ENCODE assay signal across 9 mouse cellular contexts in the genomic region with DNA sequence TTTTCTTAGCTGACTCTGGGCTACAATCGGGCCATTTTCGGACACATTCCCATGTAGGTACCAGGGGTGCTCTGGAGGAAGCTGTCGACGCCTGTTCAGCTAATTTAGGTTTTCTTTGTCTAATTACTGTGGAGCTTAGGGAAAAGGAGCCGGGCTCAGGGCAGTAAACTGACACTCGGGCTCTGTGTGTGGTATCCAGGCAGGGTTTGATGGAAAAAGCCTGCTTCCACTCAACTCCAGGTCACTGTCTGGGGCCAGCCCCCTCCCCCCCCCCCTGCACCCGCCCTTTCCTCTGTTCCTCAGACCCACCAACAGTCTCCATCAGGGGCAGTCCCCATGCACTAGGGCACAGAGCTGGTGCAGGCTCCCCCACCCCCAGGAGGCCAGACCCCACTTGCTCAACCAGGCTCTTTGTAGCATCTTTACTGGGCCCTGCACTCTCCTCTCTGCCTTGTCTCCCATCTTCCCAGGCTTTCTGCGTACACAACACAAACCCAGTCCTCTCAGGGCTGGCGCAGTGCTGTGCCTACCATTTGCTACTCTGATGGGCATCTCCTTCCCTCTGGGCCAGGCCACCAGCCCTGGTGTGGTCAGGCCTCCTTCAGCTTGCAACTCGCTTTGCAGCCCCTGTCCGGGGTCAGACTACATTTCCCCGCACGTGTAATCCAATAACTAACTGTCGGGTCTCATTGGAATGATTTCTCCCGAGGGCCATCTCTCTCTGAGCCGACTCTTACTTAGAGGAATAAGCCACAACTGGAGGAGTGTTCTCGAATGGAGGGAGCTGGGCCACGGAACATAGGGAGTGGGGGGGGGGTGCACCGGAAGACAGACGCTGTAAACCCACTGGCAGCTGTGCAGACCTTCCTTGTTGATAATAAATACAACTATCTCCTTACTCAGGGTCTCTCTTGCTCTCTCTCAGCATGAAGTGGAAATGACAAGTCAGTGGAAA. TPM values are rescaled to one million over a fixed set of nuclear protein-coding genes. Genes with fewer than 3 reads are reported as not detected.
A peak's percentile ranks its signal among the peaks of the same experiment; 100 is the strongest.
DNase-seq lines count a peak whose midpoint lies in the region; ATAC-seq lines count a peak whose summit lies in the region.
"Had no signal": no experiment of that assay in that cellular context is flagged by ENCODE, and none has a peak within 500 bp of the region (broad histone marks: within the 10 kb centered on the region; RNA-seq: fewer than 3 reads in every experiment).

No protein-coding gene starts in this region.

- H3K4me1 ChIP-seq in heart, embryonic 14.5 days (ENCODE audit: control insufficient read depth in 2 of 2, insufficient read depth in 2 of 2, low read length in 2 of 2), result peaks cover 10 to 28% of the 10 kb centered on the region in 2 experiments; a peak in 3 of 4 replicates
- peaks cover 19% of the 10 kb centered on the region for H3K4me1 ChIP-seq in intestine, embryonic 16.5 days (ENCODE audit: control insufficient read depth, insufficient read depth, low read length)
- peaks cover 41% of the 10 kb centered on the region for H3K4me1 ChIP-seq in neural tube, embryonic 13.5 days (replicated peaks)

- H3K36me3 ChIP-seq in heart, embryonic 14.5 days (ENCODE audit: control insufficient read depth, insufficient read depth, low read length), result no peaks in the 10 kb centered on the region
- no peaks in the 10 kb centered on the region for H3K36me3 ChIP-seq in intestine, embryonic 16.5 days (ENCODE audit: control insufficient read depth, insufficient read depth, low read length)
- H3K36me3 ChIP-seq in neural tube, embryonic 13.5 days, result no peaks in the 10 kb centered on the region

- no peak overlapping the region for H3K27ac ChIP-seq in heart, embryonic 14.5 days (replicated peaks in 1 of 2; ENCODE audit: control insufficient read depth in 1 of 2, insufficient read depth in 1 of 2, low read depth in 2 of 2, low read length in 2 of 2)
- peak overlapping the region; percentile 88 for H3K27ac ChIP-seq in intestine, embryonic 16.5 days (ENCODE audit: low read length)
- H3K27ac ChIP-seq in neural tube, embryonic 13.5 days (replicated peaks), result no peak overlapping the region

- peaks cover 100% of the 10 kb centered on the region for H3K27me3 ChIP-seq in heart, embryonic 14.5 days (ENCODE audit: control insufficient read depth, insufficient read depth, low read length)
- H3K27me3 ChIP-seq in intestine, embryonic 16.5 days (replicated peaks; ENCODE audit: control insufficient read depth, insufficient read depth, low read length), result peaks cover 79% of the 10 kb centered on the region
- peaks cover 100% of the 10 kb centered on the region for H3K27me3 ChIP-seq in neural tube, embryonic 13.5 days

- H3K4me2 ChIP-seq in heart, embryonic 14.5 days (ENCODE audit: low read length), result peak overlapping the region; percentile 92; the same call in 1 of the 2 replicates
- peak overlapping the region; percentile 83 for H3K4me2 ChIP-seq in intestine, embryonic 16.5 days (ENCODE audit: low read depth, low read length)
- peak overlapping the region; percentile 59 for H3K4me2 ChIP-seq in neural tube, embryonic 13.5 days

- ATAC-seq in heart, embryonic 14.5 days (ENCODE audit: insufficient number of reproducible peaks, insufficient read depth, low FRiP score, low read depth), result no peak
- ATAC-seq in intestine, embryonic 16.5 days, result 0 out of 2 replicates have a peak, but pooled peaks have one; percentile 19
- no peak for ATAC-seq in neural tube, embryonic 13.5 days (ENCODE audit: low read depth)

- no peak for DNase-seq in heart, adult 8-10 months (ENCODE audit: low spot score)
- DNase-seq in embryo, embryonic 11 days, result peak; percentile 62
- DNase-seq in thymus, postnatal 4 days, result no peak
- no peak for DNase-seq in right cerebral cortex, postnatal 10 days (ENCODE audit: low spot score in 2 of 2)
- DNase-seq in cerebellum, postnatal 36 days, result no peak

- H3K9ac ChIP-seq in heart, embryonic 14.5 days (ENCODE audit: low read length), result no peak overlapping the region
- peak overlapping the region; percentile 66 for H3K9ac ChIP-seq in intestine, embryonic 16.5 days (ENCODE audit: low read depth, low read length)
- no peak overlapping the region for H3K9ac ChIP-seq in neural tube, embryonic 13.5 days

- no peaks in the 10 kb centered on the region for H3K9me3 ChIP-seq in heart, embryonic 14.5 days (ENCODE audit: control insufficient read depth, low read length)
- H3K9me3 ChIP-seq in intestine, embryonic 16.5 days (ENCODE audit: control insufficient read depth, low read length), result no peaks in the 10 kb centered on the region
- H3K9me3 ChIP-seq in neural tube, embryonic 13.5 days, result no peaks in the 10 kb centered on the region

- H3K4me3 ChIP-seq in heart, embryonic 14.5 days (ENCODE audit: control insufficient read depth in 1 of 2, insufficient read depth in 1 of 2, low read depth in 1 of 2, low read length in 2 of 2), result peak overlapping the region in 1 of 2 experiments; percentile 51; a peak in 1 of 4 replicates
- peak overlapping the region; percentile 67 for H3K4me3 ChIP-seq in intestine, embryonic 16.5 days (ENCODE audit: low read length)
- peak overlapping the region; percentile 42 for H3K4me3 ChIP-seq in neural tube, embryonic 13.5 days
- H3K4me3 ChIP-seq: erythroblast, embryonic 14.5 days had no signal

- 3% methylated on average over 20 of the region's 20 CpGs for WGBS in heart, embryonic 14.5 days
- WGBS in intestine, embryonic 16.5 days, result 4% methylated on average over 20 of the region's 20 CpGs
- WGBS in neural tube, embryonic 13.5 days, result 2% methylated on average over 20 of the region's 20 CpGs

RNA-seq across cellular contexts. Expression of a gene that starts 1.4 kb away (rescaled TPM):
- 0.11 TPM in 1 of 2 replicates, not detected in the other for polyA plus RNA-seq in heart, embryonic 14.5 days (2014; fragmentation: Nextera tagmentation; extraction: Ambion mirVana)
- under 1 TPM in 2 of 4 experiments, not detected in 2; 0.16 to 0.19 TPM for total RNA-seq in heart, adult 8-10 months (2022)
- polyA plus RNA-seq in intestine, embryonic 16.5 days (2015; fragmentation: Nextera tagmentation; extraction: Ambion mirVana), result 11.4 and 13.7 TPM in 2 replicates
- polyA plus RNA-seq in neural tube, embryonic 13.5 days (2015; fragmentation: Nextera tagmentation; extraction: Ambion mirVana), result 5.0 and 5.5 TPM in 2 replicates
- polyA plus RNA-seq: erythroblast, embryonic 14.5 days had no signal
